10 mouse cellular contexts compared by ENCODE assay signal in the genomic region with DNA sequence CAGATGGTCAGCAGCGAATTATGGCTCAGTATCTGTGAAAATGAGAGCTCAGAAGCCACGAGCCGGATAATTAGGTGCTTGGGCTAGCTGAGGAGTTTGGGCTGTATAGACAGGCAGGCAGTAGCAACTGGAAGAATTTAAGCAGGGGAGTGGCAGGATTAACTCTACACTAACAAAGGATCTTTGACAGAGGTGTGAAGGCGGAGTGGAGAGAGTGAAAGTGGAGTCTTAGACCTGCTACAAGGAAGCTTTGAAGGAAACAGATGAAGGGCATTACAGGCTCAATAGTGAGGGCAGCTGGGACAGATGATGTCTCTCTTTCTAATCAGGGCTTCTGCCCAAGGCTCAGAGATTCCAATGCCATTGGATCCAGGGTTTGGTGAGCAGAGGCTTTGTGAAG. TPM values are rescaled to one million over a fixed set of nuclear protein-coding genes. Genes with fewer than 3 reads are reported as not detected.
A peak's percentile ranks its signal among the peaks of the same experiment; 100 is the strongest.
DNase-seq lines count a peak whose midpoint lies in the region; ATAC-seq and TF ChIP-seq lines count a peak whose summit lies in the region.
"Had no signal": no experiment of that assay in that cellular context is flagged by ENCODE, and none has a peak within 500 bp of the region (broad histone marks: within the 10 kb centered on the region; RNA-seq: fewer than 3 reads in every experiment).

No protein-coding gene starts in this region.

- no peak for ATAC-seq in forebrain, postnatal 0 days
- ATAC-seq in lung, embryonic 16.5 days (ENCODE audit: low read depth) = no peak
- ATAC-seq in hindbrain, embryonic 15.5 days (ENCODE audit: low FRiP score, low read depth) = no peak
- no peak for ATAC-seq in midbrain, embryonic 14.5 days (ENCODE audit: low FRiP score, low TSS enrichment)

- H3K4me2 ChIP-seq in forebrain, postnatal 0 days (ENCODE audit: low read depth) = no peak overlapping the region
- H3K4me2 ChIP-seq in lung, embryonic 16.5 days (ENCODE audit: low read depth, low read length) = peak overlapping the region; percentile 80
- H3K4me2 ChIP-seq in hindbrain, embryonic 15.5 days = peak overlapping the region; percentile 72; the same call in 1 of the 2 replicates
- H3K4me2 ChIP-seq in midbrain, embryonic 14.5 days (ENCODE audit: low read length) = peak overlapping the region; percentile 90

- H3K9ac ChIP-seq in forebrain, postnatal 0 days = no peak overlapping the region
- no peak overlapping the region for H3K9ac ChIP-seq in lung, embryonic 16.5 days (ENCODE audit: low read length)
- no peak overlapping the region for H3K9ac ChIP-seq in hindbrain, embryonic 15.5 days
- H3K9ac ChIP-seq in midbrain, embryonic 14.5 days (replicated peaks; ENCODE audit: low read length) = no peak overlapping the region

- no peak for TF ChIP-seq CTCF in forebrain, postnatal 0 days (IDR thresholded peaks at IDR 0.05; ENCODE audit: low read depth)

- 22% methylated on average over 4 of the region's 4 CpGs for WGBS in forebrain, embryonic 10.5 days
- WGBS in forebrain, postnatal 0 days = 21% methylated on average over 4 of the region's 4 CpGs
- WGBS in lung, embryonic 16.5 days = 53% methylated on average over 4 of the region's 4 CpGs
- 72% methylated on average over 4 of the region's 4 CpGs for WGBS in hindbrain, embryonic 15.5 days
- 27% methylated on average over 4 of the region's 4 CpGs for WGBS in midbrain, embryonic 14.5 days

- peaks cover 57% of the 10 kb centered on the region for H3K4me1 ChIP-seq in forebrain, embryonic 10.5 days
- peaks cover 20% of the 10 kb centered on the region; the same call in 1 of the 2 replicates for H3K4me1 ChIP-seq in forebrain, postnatal 0 days (ENCODE audit: insufficient read depth)
- peaks cover 27% of the 10 kb centered on the region for H3K4me1 ChIP-seq in lung, embryonic 16.5 days (replicated peaks; ENCODE audit: control insufficient read depth, insufficient read depth, low read length)
- peaks cover 29% of the 10 kb centered on the region for H3K4me1 ChIP-seq in hindbrain, embryonic 15.5 days (replicated peaks)
- peaks cover 22% of the 10 kb centered on the region for H3K4me1 ChIP-seq in midbrain, embryonic 14.5 days (ENCODE audit: control insufficient read depth, insufficient read depth, low read length)

- intact Hi-C loops in left cerebral cortex, postnatal 14 days (cut with DNase I) = no loop called here

- no peaks in the 10 kb centered on the region for H3K9me3 ChIP-seq in forebrain, embryonic 10.5 days
- H3K9me3 ChIP-seq in forebrain, postnatal 0 days (ENCODE audit: low read length) = no peaks in the 10 kb centered on the region
- no peaks in the 10 kb centered on the region for H3K9me3 ChIP-seq in lung, embryonic 16.5 days (ENCODE audit: control insufficient read depth, low read length)
- H3K9me3 ChIP-seq in hindbrain, embryonic 15.5 days = no peaks in the 10 kb centered on the region
- no peaks in the 10 kb centered on the region for H3K9me3 ChIP-seq in midbrain, embryonic 14.5 days (ENCODE audit: control insufficient read depth, low read length)

- peak overlapping the region; percentile 79; the same call in 1 of the 2 replicates for H3K4me3 ChIP-seq in forebrain, embryonic 10.5 days
- no peak overlapping the region for H3K4me3 ChIP-seq in forebrain, postnatal 0 days (ENCODE audit: low read depth, low read length)
- no peak overlapping the region for H3K4me3 ChIP-seq in lung, embryonic 16.5 days (ENCODE audit: low read length)
- no peak overlapping the region for H3K4me3 ChIP-seq in hindbrain, embryonic 15.5 days
- H3K4me3 ChIP-seq in midbrain, embryonic 14.5 days (replicated peaks; ENCODE audit: low read depth, low read length) = no peak overlapping the region

- H3K36me3 ChIP-seq in forebrain, embryonic 10.5 days (replicated peaks) = peaks cover 12% of the 10 kb centered on the region
- H3K36me3 ChIP-seq in forebrain, postnatal 0 days (ENCODE audit: insufficient read depth) = no peaks in the 10 kb centered on the region; the same call in 1 of the 2 replicates
- no peaks in the 10 kb centered on the region for H3K36me3 ChIP-seq in lung, embryonic 16.5 days (ENCODE audit: control insufficient read depth, insufficient read depth, low read length)
- no peaks in the 10 kb centered on the region for H3K36me3 ChIP-seq in hindbrain, embryonic 15.5 days
- no peaks in the 10 kb centered on the region for H3K36me3 ChIP-seq in midbrain, embryonic 14.5 days (ENCODE audit: control insufficient read depth, insufficient read depth, low read length)

- no peak for DNase-seq in forebrain, embryonic 10.5 days (ENCODE audit: extremely low spot score, low spot score)
- no peak for DNase-seq in forebrain, postnatal 0 days
- no peak for DNase-seq in lung, postnatal 36 days
- DNase-seq in midbrain, embryonic 14.5 days = no peak
- DNase-seq in ovary, postnatal 36 days (ENCODE audit: low spot score) = no peak
- no peak for DNase-seq in left cerebral cortex, postnatal 14 days (ENCODE audit: low spot score in 2 of 2)
- DNase-seq: cerebellum, adult 11 months had no signal

- peak overlapping the region; percentile 91 for H3K27ac ChIP-seq in forebrain, embryonic 10.5 days
- no peak overlapping the region for H3K27ac ChIP-seq in forebrain, postnatal 0 days (ENCODE audit: low read depth, low read length)
- H3K27ac ChIP-seq in lung, embryonic 16.5 days (ENCODE audit: low read length) = no peak overlapping the region; the same call in 1 of the 2 replicates
- no peak overlapping the region for H3K27ac ChIP-seq in hindbrain, embryonic 15.5 days (replicated peaks)
- H3K27ac ChIP-seq in midbrain, embryonic 14.5 days (replicated peaks; ENCODE audit: low read depth, low read length) = no peak overlapping the region

- no peaks in the 10 kb centered on the region for H3K27me3 ChIP-seq in forebrain, embryonic 10.5 days (ENCODE audit: poor library complexity, severe bottlenecking)
- no peaks in the 10 kb centered on the region for H3K27me3 ChIP-seq in forebrain, postnatal 0 days (ENCODE audit: insufficient read depth, low read length)
- no peaks in the 10 kb centered on the region for H3K27me3 ChIP-seq in lung, embryonic 16.5 days (ENCODE audit: control insufficient read depth, insufficient read depth, low read depth, low read length)
- H3K27me3 ChIP-seq in hindbrain, embryonic 15.5 days = no peaks in the 10 kb centered on the region
- H3K27me3 ChIP-seq in midbrain, embryonic 14.5 days (ENCODE audit: control insufficient read depth, insufficient read depth, low read length) = no peaks in the 10 kb centered on the region
- H3K27me3 ChIP-seq: Patski had no signal

RNA-seq across cellular contexts. Expression of a gene that starts 1.1 kb away (rescaled TPM):
- polyA plus RNA-seq in forebrain, embryonic 10.5 days (2016; fragmentation: Nextera tagmentation; extraction: Ambion mirVana) = 2.3 and 2.7 TPM in 2 replicates
- 0.23 and 1.4 TPM in 2 replicates for total RNA-seq in forebrain, postnatal 0 days (2014; rRNA removed)
- polyA plus RNA-seq in forebrain, postnatal 0 days (2015; fragmentation: Nextera tagmentation; extraction: Ambion mirVana) = 0.84 and 1.4 TPM in 2 replicates
- polyA plus RNA-seq in lung, embryonic 16.5 days (2015; fragmentation: Nextera tagmentation; extraction: Ambion mirVana) = 6.3 and 6.4 TPM in 2 replicates
- polyA plus RNA-seq in hindbrain, embryonic 15.5 days (2015; fragmentation: Nextera tagmentation; extraction: Ambion mirVana) = 1.6 and 2.1 TPM in 2 replicates
- polyA plus RNA-seq in midbrain, embryonic 14.5 days (2014; fragmentation: Nextera tagmentation; extraction: Ambion mirVana) = 1.7 and 2.1 TPM in 2 replicates
- 1 to 10 TPM; 1.0 to 1.2 TPM for total RNA-seq in left cerebral cortex, postnatal 14 days (2021)

RNA-seq across cellular contexts. Expression of a gene that starts 1.2 kb away (rescaled TPM):
- polyA plus RNA-seq in forebrain, embryonic 10.5 days (2016; fragmentation: Nextera tagmentation; extraction: Ambion mirVana) = 113 and 122 TPM in 2 replicates
- 109 and 121 TPM in 2 replicates for total RNA-seq in forebrain, postnatal 0 days (2014; rRNA removed)
- polyA plus RNA-seq in forebrain, postnatal 0 days (2015; fragmentation: Nextera tagmentation; extraction: Ambion mirVana) = 80.8 and 92.8 TPM in 2 replicates
- polyA plus RNA-seq in lung, embryonic 16.5 days (2015; fragmentation: Nextera tagmentation; extraction: Ambion mirVana) = 110 TPM in 2 replicates
- 113 and 115 TPM in 2 replicates for polyA plus RNA-seq in hindbrain, embryonic 15.5 days (2015; fragmentation: Nextera tagmentation; extraction: Ambion mirVana)
- 67.9 and 98.0 TPM in 2 replicates for polyA plus RNA-seq in midbrain, embryonic 14.5 days (2014; fragmentation: Nextera tagmentation; extraction: Ambion mirVana)
- total RNA-seq in left cerebral cortex, postnatal 14 days (2021) = 100 to 1,000 TPM; 173 TPM

RNA-seq across cellular contexts. Expression of a gene that starts 41.6 kb away (rescaled TPM):
- 0.89 and 1.0 TPM in 2 replicates for polyA plus RNA-seq in forebrain, embryonic 10.5 days (2016; fragmentation: Nextera tagmentation; extraction: Ambion mirVana)
- 32.9 and 33.8 TPM in 2 replicates for total RNA-seq in forebrain, postnatal 0 days (2014; rRNA removed)
- polyA plus RNA-seq in forebrain, postnatal 0 days (2015; fragmentation: Nextera tagmentation; extraction: Ambion mirVana) = 28.9 and 31.6 TPM in 2 replicates
- 0.94 and 1.6 TPM in 2 replicates for polyA plus RNA-seq in lung, embryonic 16.5 days (2015; fragmentation: Nextera tagmentation; extraction: Ambion mirVana)
- 32.9 and 35.7 TPM in 2 replicates for polyA plus RNA-seq in hindbrain, embryonic 15.5 days (2015; fragmentation: Nextera tagmentation; extraction: Ambion mirVana)
- polyA plus RNA-seq in midbrain, embryonic 14.5 days (2014; fragmentation: Nextera tagmentation; extraction: Ambion mirVana) = 22.2 and 27.1 TPM in 2 replicates
- 10 to 100 TPM; 37.9 to 41.1 TPM for total RNA-seq in left cerebral cortex, postnatal 14 days (2021)
